Mouse (Mus musculus): ENCODE measurements around the gene Smpd4.
A peak's percentile ranks its signal among the peaks of the same experiment; 100 is the strongest.
"Not testable (repeated sequence)": the region's sequence is repeated elsewhere in the genome, so short reads cannot be mapped to it uniquely, and the experiment has no call there.

Gene Smpd4

DNA sequence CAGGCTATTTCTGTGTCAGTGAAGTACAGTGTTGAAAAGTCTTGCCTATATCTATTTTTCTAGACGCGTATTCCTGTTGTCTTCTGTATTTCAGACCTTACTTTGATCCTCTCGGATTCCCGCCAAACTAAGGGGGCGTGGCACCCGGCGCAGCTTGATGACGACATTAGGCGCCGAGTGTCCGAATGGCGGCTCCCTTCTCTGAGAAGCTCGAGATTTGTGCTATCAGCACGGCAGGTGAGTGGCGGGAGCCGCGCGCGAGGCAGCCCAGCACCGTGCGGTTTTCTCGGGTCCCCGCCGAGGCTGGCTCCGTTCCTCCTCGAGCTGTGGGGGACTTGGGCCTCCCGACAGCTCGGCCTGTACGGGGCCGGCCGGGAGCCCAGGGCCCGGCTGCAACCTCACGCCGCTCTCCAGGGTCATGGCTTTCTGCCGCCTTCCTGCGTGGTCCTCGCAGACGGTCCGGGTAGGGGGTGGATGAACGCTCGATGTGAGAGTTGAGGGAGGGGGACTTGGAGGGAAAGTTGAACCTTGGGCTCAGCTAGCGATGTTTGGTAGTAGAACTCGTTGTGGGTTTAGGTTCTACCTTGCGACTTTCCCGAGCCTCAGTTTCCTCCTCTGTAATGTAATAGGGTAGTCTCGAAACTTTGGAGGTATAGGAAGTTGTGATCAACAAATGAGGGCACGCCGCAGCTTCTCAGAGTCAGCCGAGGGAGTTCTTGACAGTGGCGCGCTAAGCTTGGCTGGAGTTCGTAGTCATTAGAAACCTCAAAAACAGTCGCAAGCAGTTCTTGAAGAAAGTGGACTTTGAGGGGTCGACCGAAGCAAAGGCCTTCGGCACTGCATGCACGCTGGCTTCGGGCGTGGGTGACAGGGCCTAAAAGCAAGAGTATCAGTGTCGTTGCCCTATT lies at the start of gene Smpd4:
Gene Smpd4 (plus strand): TSS at position 157 of the 908 bp plus-strand sequence.
- peak; percentile 81 for DNase-seq (ENCODE audit: extremely low spot score, low read depth, low spot score)

DNA sequence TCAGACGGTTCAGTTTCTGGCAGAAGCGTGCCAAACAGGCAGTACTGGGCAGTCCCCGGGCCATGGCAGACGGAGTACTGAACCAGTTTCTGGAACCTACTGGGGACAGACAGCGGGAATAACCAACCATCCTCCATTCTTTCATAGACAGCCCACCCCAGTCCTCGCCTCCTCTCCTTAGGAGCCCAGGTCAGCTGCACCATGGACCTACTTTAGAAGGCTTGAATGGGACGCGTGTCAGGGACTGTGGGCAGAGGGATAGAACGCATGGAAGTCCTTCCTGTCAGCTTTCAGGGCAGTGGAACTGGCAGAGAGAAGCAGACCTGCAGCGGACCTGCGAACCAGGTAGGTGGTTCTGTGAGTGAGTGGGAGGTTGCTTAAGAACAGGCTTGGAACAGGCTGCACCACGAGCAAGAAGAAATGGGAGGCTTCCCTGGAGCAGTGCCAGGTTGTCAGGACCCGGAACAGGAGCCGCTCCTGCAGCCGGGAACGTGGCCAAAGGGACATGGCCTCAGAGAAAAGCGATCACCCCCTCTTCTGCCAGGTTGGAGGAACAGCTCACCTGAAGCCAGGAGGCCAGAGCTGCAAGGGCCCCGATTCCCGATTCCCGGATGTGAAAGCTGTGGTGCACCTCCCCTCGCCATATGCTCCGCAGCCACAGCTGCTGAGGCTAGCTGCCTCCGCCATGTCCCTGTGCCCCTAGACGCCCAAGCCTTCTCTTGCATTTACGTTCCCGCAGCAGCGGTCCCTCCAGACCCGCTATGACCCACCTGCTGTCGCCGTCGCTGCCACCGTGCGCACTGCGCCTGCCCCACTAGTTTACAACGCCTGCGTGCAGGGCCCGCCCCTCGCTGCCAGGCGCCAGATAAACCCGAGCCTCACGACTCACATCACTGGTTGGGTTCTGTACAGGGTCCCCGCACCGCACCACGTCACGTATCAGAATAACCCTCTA lies 43.0 kb upstream of the Smpd4 start:
- DNase-seq (ENCODE audit: extremely low spot score, low read depth, low spot score) = no peak

DNA sequence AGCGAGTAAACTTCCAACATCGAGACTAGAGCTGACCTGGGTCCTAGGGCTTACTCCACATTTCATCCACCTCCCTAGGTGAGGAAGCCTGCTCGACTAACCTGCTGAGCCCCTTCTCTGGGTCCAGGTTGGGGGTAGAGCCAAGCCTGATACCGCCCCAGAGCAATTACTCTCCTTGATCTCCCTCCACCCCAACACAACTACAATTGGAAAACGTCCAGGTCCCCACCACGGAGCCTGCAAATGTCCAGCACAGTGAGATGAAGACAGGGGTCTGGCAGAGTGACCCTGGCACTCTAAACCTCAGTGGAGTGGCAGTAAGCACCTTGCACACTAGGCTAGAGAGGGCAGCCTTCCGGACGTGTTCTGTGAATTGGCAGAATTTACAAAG lies 42.3 kb upstream of the Smpd4 start:
- DNase-seq (ENCODE audit: extremely low spot score, low read depth, low spot score) = no peak

DNA sequence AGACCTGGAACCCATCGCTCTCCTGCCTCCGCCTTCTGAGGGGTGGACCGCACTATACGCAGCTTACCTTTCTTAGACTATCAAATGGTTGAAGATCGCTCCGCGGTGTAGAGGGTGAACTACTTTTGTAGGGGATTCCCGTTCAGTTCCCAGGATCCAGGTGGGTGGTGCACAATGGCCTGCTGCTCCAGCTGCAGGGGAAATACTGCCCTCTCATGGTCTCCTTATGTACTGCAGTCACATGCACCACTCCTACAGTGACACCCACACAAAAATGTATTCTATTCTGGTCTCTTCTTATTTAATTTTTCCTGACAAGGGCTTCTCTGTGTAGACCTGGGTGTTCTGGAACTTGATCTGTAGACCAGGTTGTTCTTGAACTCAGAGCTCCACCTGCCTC lies 36.1 kb upstream of the Smpd4 start, which contains the start of gene Slc7a4:
Gene Slc7a4 (minus strand): TSS at position 151 of the 400 bp plus-strand sequence.
- DNase-seq (ENCODE audit: extremely low spot score, low read depth, low spot score) = no peak

DNA sequence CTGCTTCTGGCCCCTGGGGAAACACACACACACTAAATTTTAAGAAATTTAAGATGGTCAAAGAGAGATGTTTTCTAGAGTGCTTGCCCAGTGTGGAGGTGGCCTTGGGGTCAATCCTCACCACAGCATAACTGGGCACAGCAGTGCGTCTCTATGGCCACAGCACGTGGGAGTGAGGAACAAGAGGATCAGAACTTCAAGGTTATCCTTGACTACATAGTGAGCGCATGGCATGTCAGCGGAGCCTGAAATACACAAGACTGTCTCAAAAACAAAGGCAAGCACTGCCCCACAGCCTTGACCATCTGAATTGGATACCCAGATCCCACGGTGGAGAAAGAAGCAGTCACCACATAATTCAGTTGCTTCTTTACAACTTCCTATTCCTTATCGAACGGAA lies 34.6 kb upstream of the Smpd4 start:
- DNase-seq (ENCODE audit: extremely low spot score, low read depth, low spot score) = no peak

DNA sequence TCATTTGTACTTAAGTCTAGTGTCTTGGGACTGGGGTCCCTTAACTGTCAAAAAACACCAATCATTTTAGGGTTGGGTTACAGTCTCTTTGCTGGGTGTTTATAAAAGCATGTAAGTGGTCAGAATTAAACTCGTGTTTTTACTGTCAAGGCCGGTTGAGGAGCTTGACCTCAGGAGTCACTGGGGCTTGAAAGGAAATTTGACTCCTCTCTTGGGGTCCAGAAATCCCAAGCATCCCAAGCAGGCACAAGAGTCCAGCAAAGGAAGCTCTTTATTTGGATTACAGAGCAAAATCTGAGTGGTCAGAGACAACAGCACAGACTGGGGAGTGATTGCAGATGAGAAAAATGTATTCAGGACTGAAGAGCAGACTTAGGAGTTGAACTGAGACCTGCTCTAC lies 28.4 kb upstream of the Smpd4 start:
- DNase-seq (ENCODE audit: extremely low spot score, low read depth, low spot score) = no peak

DNA sequence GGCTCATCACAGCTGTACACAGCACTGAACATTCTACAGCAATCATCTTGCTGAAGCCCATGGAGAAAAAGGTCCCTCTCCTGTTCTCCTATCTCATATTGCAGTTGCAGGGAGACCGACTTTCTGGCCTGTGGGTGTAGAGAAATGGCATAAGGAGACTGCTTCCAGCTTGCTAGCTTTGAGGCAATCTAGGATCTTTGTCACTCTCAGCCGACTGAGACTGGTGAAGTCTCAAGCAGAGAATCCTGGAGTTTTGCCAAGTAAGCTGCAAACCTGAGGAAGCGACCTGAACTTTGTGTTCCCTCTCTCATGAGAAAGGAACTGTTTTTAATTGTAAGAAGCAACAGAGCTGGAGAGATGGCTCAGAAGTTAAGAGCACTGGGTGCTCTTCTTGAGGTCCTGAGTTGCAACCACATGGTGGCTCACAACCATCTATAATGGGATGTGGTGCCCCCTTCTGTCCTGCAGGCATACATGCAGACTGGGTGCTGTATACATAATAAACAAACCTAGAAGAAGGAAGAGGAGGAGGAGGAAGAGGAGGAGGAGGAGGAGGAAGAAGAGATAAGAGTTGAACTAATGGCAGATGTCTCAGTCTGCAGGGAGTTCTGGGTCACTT lies 18.1 kb upstream of the Smpd4 start:
- DNase-seq (ENCODE audit: extremely low spot score, low read depth, low spot score) = no peak

DNA sequence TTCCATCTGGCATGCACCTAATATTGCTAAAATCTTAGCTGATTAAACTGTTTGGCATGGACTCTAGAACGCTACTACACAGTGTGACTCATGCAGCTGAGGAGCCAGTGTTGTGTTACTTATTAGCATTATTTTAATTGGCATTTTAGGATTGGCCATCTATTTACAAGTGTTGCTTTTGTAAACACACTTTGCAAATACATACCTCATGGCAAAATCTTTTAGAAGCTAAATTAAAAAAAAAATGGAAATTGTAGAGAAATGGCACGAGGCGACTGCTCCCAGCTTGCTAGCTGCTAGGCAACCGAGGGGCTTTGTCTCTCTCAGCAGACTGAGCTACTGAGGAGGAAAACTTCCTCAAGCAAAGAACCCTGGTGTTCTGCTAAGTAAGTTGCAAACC lies 14.2 kb upstream of the Smpd4 start:
- DNase-seq (ENCODE audit: extremely low spot score, low read depth, low spot score) = no peak

DNA sequence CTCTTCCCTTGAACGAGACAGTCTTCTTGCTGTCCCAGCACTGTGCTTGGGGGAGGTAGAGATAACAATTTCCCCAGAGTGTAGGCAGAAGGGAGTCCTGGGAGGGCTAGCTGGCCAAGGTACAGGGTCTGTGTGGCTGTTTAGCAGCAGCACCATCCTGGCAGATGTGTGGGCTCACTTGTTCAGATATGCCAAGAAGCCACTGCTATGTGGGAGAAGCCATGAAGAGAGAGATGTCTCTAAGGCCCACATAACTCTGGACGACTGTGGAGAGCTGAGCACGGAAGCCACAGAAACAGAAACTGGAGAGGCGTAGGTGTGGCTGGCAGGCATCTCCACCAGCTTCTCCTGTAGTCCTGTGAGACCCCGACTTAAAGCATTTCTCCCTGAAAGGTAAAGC lies 13.5 kb upstream of the Smpd4 start:
- no peak for DNase-seq (ENCODE audit: extremely low spot score, low read depth, low spot score)

DNA sequence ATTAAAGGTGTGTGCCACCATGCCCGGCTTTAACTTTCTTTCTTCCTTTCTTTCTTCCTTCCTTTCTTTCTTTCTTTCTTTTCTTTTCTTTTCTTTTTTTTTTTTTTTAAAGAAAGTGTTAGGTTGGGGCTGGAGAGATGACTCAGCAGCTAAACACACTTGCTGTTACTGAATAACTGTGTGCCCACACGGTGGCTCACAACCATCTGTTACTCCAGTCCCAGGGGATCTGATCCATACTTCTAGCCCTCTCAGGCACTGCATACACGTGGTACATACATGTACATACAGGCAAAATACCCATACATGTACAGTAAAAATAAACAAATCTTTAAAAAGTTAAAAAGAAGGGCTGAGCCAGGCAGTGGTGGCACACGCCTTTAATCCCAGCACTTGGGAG lies 7.8 kb upstream of the Smpd4 start:
- no peak for DNase-seq (ENCODE audit: extremely low spot score, low read depth, low spot score)

DNA sequence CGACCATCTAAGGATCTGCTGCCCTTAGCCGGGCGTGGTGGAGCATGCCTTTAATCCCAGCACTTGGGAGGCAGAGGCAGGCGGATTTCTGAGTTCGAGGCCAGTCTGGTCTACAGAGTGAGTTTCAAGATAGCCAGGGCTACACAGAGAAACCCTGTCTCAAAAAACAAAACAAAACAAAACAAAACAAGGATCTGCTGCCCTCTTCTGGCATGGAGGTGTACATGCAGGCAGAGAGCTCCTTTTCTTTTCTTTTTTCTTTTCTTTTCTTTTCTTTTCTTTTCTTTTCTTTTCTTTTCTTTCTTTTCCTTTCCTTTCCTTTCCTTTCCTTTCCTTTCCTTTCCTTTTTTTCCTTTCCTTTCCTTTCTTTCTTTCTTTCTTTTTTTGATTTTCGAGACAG lies 4.4 kb upstream of the Smpd4 start:
- DNase-seq (ENCODE audit: extremely low spot score, low read depth, low spot score) = not testable (repeated sequence)

DNA sequence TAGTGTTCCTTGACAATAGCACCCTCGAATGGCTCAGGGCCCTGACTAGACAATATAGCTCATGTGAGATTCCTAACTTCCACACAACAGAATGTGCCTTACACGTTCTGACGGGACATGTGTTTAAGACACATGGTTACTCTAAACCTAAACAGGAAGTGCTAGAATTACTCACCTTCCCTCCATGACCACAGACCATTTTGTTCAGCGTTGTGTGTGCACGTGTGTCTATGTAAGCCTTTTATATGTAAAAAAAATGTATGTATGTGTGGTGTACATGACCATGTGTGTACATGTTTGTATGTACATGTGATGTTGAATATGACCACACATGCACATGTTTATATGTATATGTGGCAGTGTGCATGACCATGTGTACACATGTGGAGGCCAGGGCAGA lies 2.9 kb upstream of the Smpd4 start:
- no peak for DNase-seq (ENCODE audit: extremely low spot score, low read depth, low spot score)

DNA sequence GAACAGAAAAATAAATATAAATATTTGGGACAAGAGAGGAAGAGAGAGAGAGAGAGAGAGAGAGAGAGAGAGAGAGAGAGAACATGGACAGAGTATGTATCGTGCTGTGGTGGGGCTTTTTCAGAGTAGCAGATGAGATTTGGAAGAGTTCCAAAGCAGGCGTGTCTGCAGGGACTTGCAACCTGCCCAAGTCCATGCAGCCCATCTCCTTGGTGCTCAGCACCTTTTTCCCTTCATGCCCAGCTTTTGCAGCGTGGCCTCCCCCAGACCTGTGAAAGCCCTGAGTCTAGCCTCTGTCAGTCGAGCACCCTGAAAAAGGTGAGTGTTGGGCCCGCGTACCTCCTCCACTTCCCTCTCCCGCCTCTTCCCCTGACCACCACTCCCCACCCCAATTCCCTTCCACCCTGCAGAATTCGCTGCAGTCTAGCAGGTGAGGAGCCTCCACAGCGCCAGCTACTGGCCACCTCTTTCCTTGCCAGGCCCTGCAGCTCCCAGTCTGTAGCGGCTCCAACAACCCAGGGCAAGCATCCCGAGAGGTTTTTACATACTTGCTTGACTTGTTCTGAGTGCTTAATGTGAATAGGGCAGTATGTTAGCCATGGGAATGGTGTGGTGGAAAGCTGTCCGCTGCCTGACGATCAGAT lies 1.1 kb upstream of the Smpd4 start:
- DNase-seq (ENCODE audit: extremely low spot score, low read depth, low spot score) = no peak

DNA sequence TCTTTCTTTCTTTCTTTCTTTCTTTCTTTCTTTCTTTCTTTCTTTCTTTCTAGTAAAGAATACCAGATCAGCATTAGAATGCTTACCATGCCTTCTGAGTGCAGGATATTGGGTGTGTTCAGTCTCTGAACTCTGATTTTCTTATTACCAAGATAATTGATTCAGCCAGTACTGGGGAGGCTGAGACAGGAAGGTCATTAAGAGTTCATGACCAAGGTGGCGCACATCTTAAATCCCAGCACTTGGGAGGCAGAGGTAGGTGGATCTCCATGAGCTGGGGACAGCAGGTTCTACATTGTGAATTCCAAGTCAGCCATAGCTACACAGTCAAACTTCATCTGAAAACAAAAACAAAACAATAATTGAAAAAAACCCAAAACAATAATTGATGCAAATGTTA lies 2.8 kb downstream of the Smpd4 start:
- no peak for DNase-seq (ENCODE audit: extremely low spot score, low read depth, low spot score)

DNA sequence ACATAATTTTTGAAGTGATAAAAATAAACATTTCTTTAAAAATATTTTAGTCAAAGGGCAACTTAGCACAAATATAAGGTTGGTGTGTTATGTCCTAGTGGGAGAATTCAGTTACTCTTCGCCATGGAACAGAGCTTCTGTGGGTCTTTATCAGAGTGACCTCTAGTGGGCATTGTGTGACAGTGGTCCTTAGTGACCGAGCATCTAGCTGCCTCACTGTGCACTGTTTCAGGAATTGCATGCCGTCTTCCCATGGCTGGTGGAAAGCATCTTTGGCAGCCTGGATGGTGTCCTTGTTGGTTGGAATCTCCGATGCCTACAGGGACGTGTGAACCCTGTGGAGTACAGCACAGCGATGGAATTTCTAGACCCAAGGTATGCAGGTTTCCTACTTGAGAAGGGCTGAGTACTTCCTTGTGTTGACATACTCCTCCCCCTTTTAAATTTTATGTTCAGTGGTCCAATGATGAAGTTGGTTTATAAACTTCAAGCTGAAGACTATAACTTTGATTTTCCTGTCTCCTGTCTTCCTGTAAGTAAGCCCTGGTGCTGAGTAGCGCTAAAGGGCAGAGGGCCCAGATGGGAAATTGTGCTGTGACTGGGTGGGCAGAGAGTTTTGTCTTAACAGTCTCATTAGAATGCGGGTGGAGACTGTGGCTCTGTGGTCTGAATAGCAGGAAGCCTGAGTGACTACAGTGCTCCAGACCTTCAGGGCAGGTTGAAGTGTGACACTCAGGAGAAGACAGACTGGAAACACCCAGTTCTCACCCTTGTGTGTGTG lies 6.5 kb downstream of the Smpd4 start:
- DNase-seq (ENCODE audit: extremely low spot score, low read depth, low spot score) = no peak

DNA sequence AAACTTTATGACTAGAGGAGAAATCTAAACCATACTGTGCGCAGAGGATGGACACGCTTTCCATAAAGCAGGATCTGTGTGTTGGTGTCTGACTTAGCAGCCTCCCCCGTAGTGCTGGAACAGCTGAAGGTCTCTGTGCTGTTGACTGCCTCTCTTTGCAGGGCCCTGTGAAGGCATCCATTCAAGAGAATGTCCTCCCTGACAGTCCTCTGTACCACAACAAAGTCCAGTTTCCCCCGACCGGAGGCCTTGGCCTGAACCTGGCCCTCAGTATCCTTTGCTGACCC lies 7.1 kb downstream of the Smpd4 start:
- DNase-seq (ENCODE audit: extremely low spot score, low read depth, low spot score) = no peak

DNA sequence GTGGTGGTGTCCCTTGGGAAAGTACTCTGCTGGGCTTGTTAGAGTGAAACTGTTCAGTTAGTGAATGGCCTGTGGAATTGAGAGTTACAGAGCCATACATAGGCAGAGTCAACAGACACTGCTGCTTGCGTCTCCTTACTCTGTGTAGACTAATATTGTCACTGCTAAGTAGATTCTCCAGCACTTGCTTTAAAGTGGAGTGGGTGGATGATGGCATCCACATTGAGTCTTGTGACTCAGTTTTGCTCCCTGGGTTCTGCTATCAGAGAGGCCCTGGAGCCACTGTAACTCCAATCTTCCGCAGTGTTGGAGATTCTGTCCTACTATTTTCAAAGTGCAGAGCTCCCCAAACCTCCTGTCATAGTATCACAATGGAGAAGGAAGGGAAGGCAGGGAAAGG lies 13.4 kb downstream of the Smpd4 start:
- no peak for DNase-seq (ENCODE audit: extremely low spot score, low read depth, low spot score)

DNA sequence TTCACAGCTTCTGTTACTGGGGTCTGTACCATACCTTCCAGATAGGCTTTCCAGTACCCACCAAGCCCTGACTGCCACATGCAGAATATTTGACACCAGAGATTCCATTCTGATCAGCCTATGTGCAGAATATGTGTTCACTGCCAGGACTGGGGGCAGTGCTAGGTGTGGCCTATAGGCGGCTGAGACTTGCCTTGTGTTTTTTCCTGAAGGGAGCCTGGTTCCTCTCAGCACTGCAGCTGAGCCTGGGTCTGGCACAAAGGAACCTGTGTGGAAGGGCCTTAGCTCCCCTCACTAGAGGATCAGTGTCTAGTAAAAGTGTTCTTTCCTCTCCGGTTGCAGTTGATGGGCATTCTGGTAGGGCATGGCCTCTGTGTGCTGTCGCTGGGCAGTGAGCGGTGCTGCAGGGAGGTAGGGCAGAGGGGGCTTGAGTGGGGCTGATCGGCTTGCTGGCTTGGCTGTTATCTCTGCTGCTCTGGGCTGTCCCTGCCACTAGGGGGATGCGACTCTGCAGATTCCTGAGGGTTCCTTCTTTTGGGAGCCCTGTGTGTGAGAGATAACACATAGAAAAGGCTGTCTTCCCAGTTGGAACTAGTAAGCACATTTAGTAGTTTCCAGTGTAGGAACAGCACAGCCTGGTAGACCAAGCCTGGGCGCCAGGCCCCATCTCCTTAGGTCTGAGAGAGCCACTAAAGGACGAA lies 14.5 kb downstream of the Smpd4 start:
- no peak for DNase-seq (ENCODE audit: extremely low spot score, low read depth, low spot score)

DNA sequence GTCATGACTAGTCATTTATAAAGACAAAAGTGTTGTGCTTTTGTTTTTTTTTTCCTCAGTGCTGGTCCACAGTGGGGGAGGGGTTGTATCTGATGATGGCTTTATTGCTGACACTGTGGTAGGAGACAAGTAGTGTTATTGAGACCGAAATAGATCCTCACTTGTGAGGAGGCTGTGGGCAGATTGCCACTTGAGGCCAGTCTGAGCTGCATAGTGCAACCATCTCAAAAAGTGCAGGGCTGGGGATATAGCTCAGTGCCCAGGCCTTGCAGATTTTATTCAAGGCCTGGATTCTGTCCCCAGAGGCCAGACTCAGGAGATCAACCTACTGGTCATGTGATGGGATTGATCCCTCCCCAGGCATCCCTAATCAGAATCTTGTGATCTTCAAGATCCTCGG lies 17.8 kb downstream of the Smpd4 start:
- DNase-seq (ENCODE audit: extremely low spot score, low read depth, low spot score) = no peak

DNA sequence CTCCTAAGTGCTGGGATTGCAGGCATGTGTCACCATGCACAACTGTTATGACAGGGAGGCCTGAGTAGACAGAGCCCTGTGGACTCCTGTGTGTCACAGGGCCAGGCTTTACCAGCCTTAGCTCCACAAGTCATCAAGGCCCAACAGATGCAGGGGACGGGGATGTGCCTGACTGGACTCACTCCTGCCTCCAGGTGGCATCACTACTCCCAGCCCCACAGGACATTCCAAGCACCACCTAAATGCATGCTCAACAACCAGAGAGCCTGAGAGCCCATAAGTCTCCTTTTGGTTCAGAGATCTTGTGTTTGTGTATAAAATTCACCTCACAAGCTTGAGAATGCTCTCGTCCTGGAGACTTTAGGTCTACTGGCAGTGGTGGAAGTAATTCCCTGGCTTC lies 18.5 kb downstream of the Smpd4 start:
- no peak for DNase-seq (ENCODE audit: extremely low spot score, low read depth, low spot score)

Measured in hindlimb bud, embryonic 11.5 days (tissue).